Mouse (Mus musculus): ENCODE data around the gene Lrrc23. TPM values are rescaled to one million over a fixed set of nuclear protein-coding genes. Genes with fewer than 3 reads are reported as not detected.

The Lrrc23 gene
- polyA plus RNA-seq, 1 experiment from 2014 or later: 0.45 TPM

- Histone ChIP-seq H3K9ac (ENCODE audit: low read length) (peak overlapping the region; percentile 67), H3K4me1 (replicated peaks; ENCODE audit: control insufficient read depth, insufficient read depth, low read length) (peaks cover 44% of the 10 kb centered on the region), H3K4me3 (ENCODE audit: low read depth, low read length) (peak overlapping the region; percentile 57), H3K4me2 (ENCODE audit: low read length) (peak overlapping the region; percentile 98), H3K36me3 (ENCODE audit: control insufficient read depth, insufficient read depth, low read length) (peaks cover 27% of the 10 kb centered on the region), H3K27me3 (replicated peaks; ENCODE audit: control insufficient read depth, insufficient read depth, low read length) (no peaks in the 10 kb centered on the region), H3K9me3 (ENCODE audit: control insufficient read depth, low read length) (no peaks in the 10 kb centered on the region), H3K27ac (ENCODE audit: low read depth) (peak overlapping the region; percentile 92)
- ATAC-seq (replicated peaks; ENCODE audit: low FRiP score, low TSS enrichment, low read depth) (peak; percentile 0; the same call in 1 of the 2 replicates), DNase-seq (ENCODE audit: low spot score) (no peak)
- 43% methylated on average over 14 of the region's 14 CpGs for WGBS
These were observed 30.4 kb upstream of the Lrrc23 start for GRCm38 (mm10) chr6:124809775-124810538.

DNA sequence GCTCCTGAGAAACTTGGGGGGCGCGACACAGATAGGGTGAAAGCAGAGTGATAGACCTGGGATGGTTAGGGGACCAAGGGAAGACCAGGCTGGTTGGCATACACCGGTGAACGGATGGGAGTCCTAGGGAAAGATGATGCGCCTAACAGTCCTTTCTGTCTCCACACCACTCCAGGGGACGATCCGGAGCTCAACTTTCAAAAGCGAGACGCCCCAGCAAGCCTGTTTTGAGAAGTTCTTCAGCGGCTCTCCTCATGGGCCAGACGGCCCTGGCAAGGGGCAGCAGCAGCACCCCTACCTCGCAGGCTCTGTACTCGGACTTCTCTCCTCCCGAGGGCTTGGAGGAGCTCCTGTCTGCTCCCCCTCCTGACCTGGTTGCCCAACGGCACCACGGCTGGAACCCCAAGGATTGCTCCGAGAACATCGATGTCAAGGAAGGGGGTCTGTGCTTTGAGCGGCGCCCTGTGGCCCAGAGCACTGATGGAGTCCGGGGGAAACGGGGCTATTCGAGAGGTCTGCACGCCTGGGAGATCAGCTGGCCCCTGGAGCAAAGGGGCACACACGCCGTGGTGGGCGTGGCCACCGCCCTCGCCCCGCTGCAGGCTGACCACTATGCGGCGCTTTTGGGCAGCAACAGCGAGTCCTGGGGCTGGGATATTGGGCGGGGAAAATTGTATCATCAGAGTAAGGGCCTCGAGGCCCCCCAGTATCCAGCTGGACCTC lies 29.7 kb upstream of the Lrrc23 start:
- ATAC-seq (replicated peaks; ENCODE audit: low FRiP score, low TSS enrichment, low read depth) (peak; percentile 5), DNase-seq (ENCODE audit: low spot score) (peak; percentile 91)
- Histone ChIP-seq H3K4me1 (replicated peaks; ENCODE audit: control insufficient read depth, insufficient read depth, low read length) (peaks cover 37% of the 10 kb centered on the region), H3K27ac (ENCODE audit: low read depth) (peak overlapping the region; percentile 92), H3K9me3 (ENCODE audit: control insufficient read depth, low read length) (no peaks in the 10 kb centered on the region), H3K36me3 (ENCODE audit: control insufficient read depth, insufficient read depth, low read length) (peaks cover 26% of the 10 kb centered on the region), H3K9ac (ENCODE audit: low read length) (peak overlapping the region; percentile 67), H3K27me3 (replicated peaks; ENCODE audit: control insufficient read depth, insufficient read depth, low read length) (no peaks in the 10 kb centered on the region), H3K4me2 (ENCODE audit: low read length) (peak overlapping the region; percentile 98), H3K4me3 (ENCODE audit: low read depth, low read length) (peak overlapping the region; percentile 57)
- 0% methylated on average over 35 of the region's 35 CpGs for WGBS

DNA sequence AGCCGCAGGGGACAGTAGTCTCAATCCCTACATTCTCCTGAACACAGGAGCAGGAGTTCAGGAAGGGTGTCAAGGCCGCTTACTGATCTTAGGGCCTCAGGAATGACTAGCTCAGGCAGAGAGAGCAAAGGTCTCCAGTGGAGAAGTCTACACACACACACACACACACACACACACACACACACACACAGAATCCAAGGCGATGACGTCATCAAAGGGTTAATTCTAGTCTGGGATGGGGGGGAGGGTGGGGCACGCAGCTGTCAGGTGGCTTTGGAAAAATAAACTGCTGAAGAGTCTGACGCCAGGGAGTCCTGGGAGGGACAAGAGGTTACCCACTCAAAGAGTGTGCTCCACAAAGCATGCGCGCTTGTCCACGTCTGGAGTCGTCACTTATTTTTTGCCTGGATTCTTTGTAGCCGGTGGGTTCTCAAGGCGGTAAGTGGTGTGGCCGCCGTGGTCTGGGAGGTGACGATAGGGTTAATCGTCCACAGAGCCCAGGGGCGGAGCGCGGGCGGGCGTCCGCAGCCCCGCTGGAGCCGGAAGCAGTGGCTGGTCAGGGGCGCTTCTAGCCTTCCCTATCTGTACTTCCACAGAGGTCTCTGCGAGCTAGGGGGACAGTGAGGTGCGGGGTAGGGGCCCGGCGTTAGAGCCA lies 29.0 kb upstream of the Lrrc23 start, which contains the start of gene Spsb2:
Gene Spsb2 (plus strand): TSS at position 304 of the 655 bp plus-strand sequence.
- 2% methylated on average over 29 of the region's 29 CpGs for WGBS
- Histone ChIP-seq H3K9me3 (ENCODE audit: control insufficient read depth, low read length) (no peaks in the 10 kb centered on the region), H3K27ac (ENCODE audit: low read depth) (peak within 1 kb of the TSS; percentile 92), H3K4me2 (ENCODE audit: low read length) (peak within 1 kb of the TSS; percentile 98), H3K4me1 (replicated peaks; ENCODE audit: control insufficient read depth, insufficient read depth, low read length) (peaks cover 36% of the 10 kb centered on the region), H3K36me3 (ENCODE audit: control insufficient read depth, insufficient read depth, low read length) (peaks cover 26% of the 10 kb centered on the region), H3K4me3 (ENCODE audit: low read depth, low read length) (peak within 1 kb of the TSS; percentile 57), H3K27me3 (replicated peaks; ENCODE audit: control insufficient read depth, insufficient read depth, low read length) (no peaks in the 10 kb centered on the region), H3K9ac (ENCODE audit: low read length) (peak within 1 kb of the TSS; percentile 67)
- DNase-seq (ENCODE audit: low spot score): peak; percentile 88
- ATAC-seq (replicated peaks; ENCODE audit: low FRiP score, low TSS enrichment, low read depth): peak; percentile 38

- Histone ChIP-seq H3K4me1 (replicated peaks; ENCODE audit: control insufficient read depth, insufficient read depth, low read length) (peaks cover 35% of the 10 kb centered on the region), H3K4me3 (ENCODE audit: low read depth, low read length) (peak overlapping the region; percentile 57), H3K4me2 (ENCODE audit: low read length) (peak overlapping the region; percentile 98), H3K27me3 (replicated peaks; ENCODE audit: control insufficient read depth, insufficient read depth, low read length) (no peaks in the 10 kb centered on the region), H3K9ac (ENCODE audit: low read length) (peak overlapping the region; percentile 30; the same call in 1 of the 2 replicates), H3K9me3 (ENCODE audit: control insufficient read depth, low read length) (no peaks in the 10 kb centered on the region), H3K36me3 (ENCODE audit: control insufficient read depth, insufficient read depth, low read length) (peaks cover 26% of the 10 kb centered on the region), H3K27ac (ENCODE audit: low read depth) (peak overlapping the region; percentile 92)
- DNase-seq (ENCODE audit: low spot score): no peak
- 69% methylated on average over 6 of the region's 6 CpGs for WGBS
- ATAC-seq (replicated peaks; ENCODE audit: low FRiP score, low TSS enrichment, low read depth): no peak
These were observed 28.4 kb upstream of the Lrrc23 start for GRCm38 (mm10) chr6:124807986-124808357.

DNA sequence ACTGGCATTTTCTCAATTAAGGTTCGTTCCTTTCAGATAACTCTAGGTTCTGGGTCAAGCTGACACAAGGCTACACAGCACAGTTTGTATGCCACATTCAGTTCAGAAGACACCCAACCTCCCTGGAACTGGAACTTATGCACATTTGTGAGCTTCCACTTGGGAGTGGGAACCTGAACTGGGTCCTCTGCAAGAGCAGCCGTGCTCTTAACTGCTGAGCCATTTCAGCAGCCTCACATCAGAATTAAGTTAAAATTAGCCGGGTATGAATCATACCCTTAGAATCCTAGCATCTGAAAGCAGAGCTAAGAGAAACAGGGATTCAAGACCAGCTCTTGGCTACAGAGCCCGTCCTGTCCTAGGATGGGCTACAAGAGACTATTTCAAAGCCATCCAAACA lies 27.8 kb upstream of the Lrrc23 start:
- ATAC-seq (replicated peaks; ENCODE audit: low FRiP score, low TSS enrichment, low read depth) (no peak), DNase-seq (ENCODE audit: low spot score) (no peak)
- Histone ChIP-seq H3K4me3 (ENCODE audit: low read depth, low read length) (no peak overlapping the region), H3K36me3 (ENCODE audit: control insufficient read depth, insufficient read depth, low read length) (peaks cover 22% of the 10 kb centered on the region), H3K9ac (ENCODE audit: low read length) (no peak overlapping the region), H3K9me3 (ENCODE audit: control insufficient read depth, low read length) (no peaks in the 10 kb centered on the region), H3K4me1 (replicated peaks; ENCODE audit: control insufficient read depth, insufficient read depth, low read length) (peaks cover 29% of the 10 kb centered on the region), H3K27ac (ENCODE audit: low read depth) (no peak overlapping the region), H3K27me3 (replicated peaks; ENCODE audit: control insufficient read depth, insufficient read depth, low read length) (no peaks in the 10 kb centered on the region), H3K4me2 (ENCODE audit: low read length) (no peak overlapping the region)
- WGBS: 88% methylated on average over 4 of the region's 4 CpGs

DNA sequence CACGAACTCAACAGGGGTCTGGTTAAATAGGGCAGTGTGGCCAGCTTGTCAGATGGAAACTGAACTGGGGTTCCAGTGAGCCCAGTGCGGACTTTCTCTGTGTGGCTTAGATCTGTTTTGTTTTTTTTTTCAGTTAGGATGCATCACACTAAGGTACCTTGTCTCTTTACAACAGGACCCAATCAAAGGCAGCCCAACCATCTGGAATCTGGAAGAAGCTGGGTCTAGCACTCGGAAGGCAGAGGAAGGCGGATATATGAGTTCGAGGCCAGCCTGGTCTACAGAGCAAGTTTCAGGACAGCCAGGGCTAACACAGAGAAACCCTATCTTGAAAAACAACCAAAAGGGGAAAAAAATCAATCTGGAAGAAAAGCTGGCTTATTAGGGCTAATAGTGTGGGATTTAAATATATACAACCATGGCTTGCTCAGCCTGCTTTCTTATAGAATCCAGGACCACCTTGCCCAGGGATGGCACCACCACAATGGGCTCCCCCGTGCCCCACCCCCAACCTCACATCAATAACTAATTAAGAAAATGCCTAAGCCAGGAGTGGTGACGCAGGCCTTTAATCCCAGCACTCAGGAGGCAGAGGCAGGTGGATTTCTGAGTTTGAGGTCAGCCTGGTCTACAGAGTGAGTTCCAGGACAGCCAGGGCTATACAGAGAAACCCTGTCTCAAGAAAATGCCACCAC lies 27.1 kb upstream of the Lrrc23 start:
- 0 out of 2 replicates have a peak overlapping the region, but pooled peaks have one; percentile 10 for H3K9ac ChIP-seq (ENCODE audit: low read length)
- WGBS: 81% methylated on average over 7 of the region's 7 CpGs
- peak overlapping the region; percentile 89 for H3K4me2 ChIP-seq (ENCODE audit: low read length)
- H3K27me3 ChIP-seq (replicated peaks; ENCODE audit: control insufficient read depth, insufficient read depth, low read length): no peaks in the 10 kb centered on the region
- ATAC-seq (replicated peaks; ENCODE audit: low FRiP score, low TSS enrichment, low read depth): no peak
- peak overlapping the region; percentile 48 for H3K4me3 ChIP-seq (ENCODE audit: low read depth, low read length)
- no peak for DNase-seq (ENCODE audit: low spot score)
- no peaks in the 10 kb centered on the region for H3K9me3 ChIP-seq (ENCODE audit: control insufficient read depth, low read length)
- peaks cover 15% of the 10 kb centered on the region for H3K36me3 ChIP-seq (ENCODE audit: control insufficient read depth, insufficient read depth, low read length)
- H3K4me1 ChIP-seq (replicated peaks; ENCODE audit: control insufficient read depth, insufficient read depth, low read length): peaks cover 26% of the 10 kb centered on the region
- peak overlapping the region; percentile 95 for H3K27ac ChIP-seq (ENCODE audit: low read depth)

DNA sequence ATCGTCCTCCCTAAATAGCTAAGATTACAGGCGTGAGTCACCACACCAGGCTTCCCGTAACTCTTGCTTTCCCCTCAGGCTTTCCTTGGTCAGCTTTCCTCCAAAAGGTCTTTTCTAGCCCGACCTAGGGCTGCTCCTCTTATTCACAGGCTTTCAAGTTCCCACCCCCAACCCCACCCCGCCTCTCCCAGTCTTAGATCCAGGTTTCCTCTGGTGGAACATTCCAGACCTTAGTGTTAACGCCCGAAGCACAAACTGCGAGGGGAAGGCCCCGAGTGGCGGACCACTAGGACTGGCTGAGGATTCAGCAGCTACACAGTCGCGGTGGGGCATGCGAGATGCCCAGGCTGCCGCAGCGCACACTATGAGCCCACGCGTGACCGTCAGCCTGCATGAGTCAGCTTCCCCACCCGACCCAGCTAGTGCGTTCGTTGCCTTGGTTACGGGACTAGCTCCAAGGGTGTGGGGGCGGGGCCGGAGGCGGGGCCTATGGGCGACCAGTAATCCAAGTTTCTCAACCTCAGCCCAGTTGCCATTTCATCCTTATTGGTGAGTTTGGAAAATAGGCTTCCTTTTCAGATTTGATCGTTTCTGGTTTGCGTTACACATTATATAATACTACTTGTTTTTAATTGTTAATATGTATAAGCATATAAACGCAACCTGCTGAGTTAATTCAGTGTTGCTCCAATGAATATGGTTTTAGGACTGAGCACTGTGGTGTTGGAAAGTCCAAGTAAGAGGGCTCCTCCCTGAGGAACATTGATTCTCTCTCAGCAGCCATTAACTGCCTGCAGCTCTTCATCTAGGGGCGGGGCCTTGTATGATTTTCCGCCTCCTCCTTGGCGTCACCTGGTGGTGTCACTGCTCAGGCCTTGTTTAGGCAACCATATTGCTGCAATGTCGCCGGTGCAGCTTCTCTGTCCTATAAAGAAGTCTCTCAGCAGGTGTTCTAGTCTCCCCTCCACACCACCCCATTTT lies 26.1 kb upstream of the Lrrc23 start:
- H3K27me3 ChIP-seq (replicated peaks; ENCODE audit: control insufficient read depth, insufficient read depth, low read length): no peaks in the 10 kb centered on the region
- peak overlapping the region; percentile 89 for H3K4me2 ChIP-seq (ENCODE audit: low read length)
- H3K4me1 ChIP-seq (replicated peaks; ENCODE audit: control insufficient read depth, insufficient read depth, low read length): peaks cover 26% of the 10 kb centered on the region
- ATAC-seq (replicated peaks; ENCODE audit: low FRiP score, low TSS enrichment, low read depth) (peak; percentile 74), DNase-seq (ENCODE audit: low spot score) (peak; percentile 95)
- no peaks in the 10 kb centered on the region for H3K9me3 ChIP-seq (ENCODE audit: control insufficient read depth, low read length)
- peak overlapping the region; percentile 95 for H3K27ac ChIP-seq (ENCODE audit: low read depth)
- peak overlapping the region; percentile 48 for H3K4me3 ChIP-seq (ENCODE audit: low read depth, low read length)
- H3K9ac ChIP-seq (ENCODE audit: low read length): peak overlapping the region; percentile 59
- peaks cover 6% of the 10 kb centered on the region for H3K36me3 ChIP-seq (ENCODE audit: control insufficient read depth, insufficient read depth, low read length)
- WGBS: 1% methylated on average over 34 of the region's 34 CpGs

All from intestine, embryonic 14.5 days (tissue).